Mouse (Mus musculus) ovary, adult 2 months (tissue): ENCODE data around the gene Il1rap. TPM values are rescaled to one million over a fixed set of nuclear protein-coding genes. Genes with fewer than 3 reads are reported as not detected.

Experiments
- polyA plus RNA-seq: library from polyadenylated mRNA; depleted of rRNA; stranded (reverse); fragments of >200 nt; gene quantifications from 2 replicates; pipeline ENCODE4 v1.2.3, GENCODE M21; 2012; rRNA removed

Il1rap gene
- polyA plus RNA-seq: 1.6 and 2.3 TPM in 2 replicates

DNA sequence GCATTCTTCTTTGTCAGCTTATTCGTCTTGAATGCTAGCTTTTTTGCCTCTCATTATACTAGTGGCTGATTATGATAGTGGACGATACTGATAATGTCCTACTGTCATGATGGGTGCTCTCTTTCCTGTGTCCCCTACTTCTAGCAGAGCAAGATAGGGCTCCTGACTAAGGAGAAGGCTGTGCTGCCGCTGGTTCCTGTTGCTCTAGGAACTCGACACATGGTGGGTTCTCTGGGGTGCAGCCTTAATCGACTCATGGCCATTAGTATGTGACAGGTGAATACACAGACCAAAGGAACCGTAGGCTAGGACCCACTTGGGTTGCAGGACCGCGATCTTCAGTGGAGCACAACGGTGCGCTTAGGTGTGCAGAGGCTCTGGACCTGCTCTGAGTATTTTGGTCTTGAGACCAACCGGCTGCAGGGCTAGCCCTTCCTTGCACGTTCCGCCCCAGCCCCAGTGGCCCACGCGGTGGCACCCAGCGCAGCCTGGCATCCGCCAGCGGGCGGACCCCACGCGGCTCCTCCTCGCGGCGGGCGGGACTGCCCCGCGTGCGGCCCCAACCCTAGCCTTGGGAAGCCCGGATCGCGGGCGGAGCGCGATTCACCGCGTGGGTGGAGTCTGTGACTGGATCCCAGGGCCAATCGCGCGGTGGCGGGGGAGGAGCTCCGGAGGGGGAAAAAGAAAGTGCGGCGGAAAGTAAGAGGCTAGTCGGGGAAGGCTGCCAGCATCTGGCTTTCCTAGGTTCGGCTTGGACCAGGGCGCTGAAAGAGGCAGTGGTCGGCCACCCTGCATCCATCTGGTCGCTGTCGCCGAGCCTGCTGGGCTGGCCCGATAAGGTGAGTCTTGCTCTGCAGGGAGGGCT is at the start of gene Il1rap:
Il1rap (plus strand) TSS at position 657 of the 865 bp plus-strand sequence.

Other genes with a start within 250 kb of the Il1rap start
- gene Cldn1, start 209.9 kb upstream of the Il1rap start, polyA plus RNA-seq: 6.8 and 11.0 TPM in 2 replicates
- not detected in 2 replicates for gene Cldn16, start 118.6 kb upstream of the Il1rap start, polyA plus RNA-seq
- gene Tmem207, start 54.9 kb upstream of the Il1rap start, polyA plus RNA-seq: not detected in 2 replicates